Mouse (Mus musculus): ENCODE data around the gene Ndufa8. TPM values are rescaled to one million over a fixed set of nuclear protein-coding genes. Genes with fewer than 3 reads are reported as not detected.

Gene Ndufa8
- polyA plus RNA-seq, 1 experiment from 2014 or later = 361 TPM

DNA sequence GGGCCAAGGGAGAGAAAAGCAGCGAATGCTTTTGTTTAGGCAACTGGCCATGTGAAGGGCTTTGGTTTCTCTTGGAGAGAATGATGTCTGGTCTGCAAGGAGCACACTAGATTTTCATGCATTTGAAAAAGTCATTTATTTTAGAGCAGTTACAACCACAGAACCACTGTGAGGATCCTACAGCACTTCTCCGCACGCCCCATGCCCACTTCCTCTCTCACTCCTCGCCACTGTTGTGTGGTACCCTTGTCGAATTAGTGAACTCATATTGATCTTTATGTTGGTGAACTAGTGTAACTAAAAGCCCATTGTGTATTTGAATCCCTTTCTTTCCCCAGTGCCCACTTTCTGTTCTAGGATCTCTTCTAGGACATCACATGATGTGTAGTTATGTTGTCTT lies 26.0 kb upstream of the Ndufa8 start:
- Histone ChIP-seq H3K9me3 (ENCODE audit: control insufficient read depth) (no peaks in the 10 kb centered on the region), H3K27ac (ENCODE audit: low read depth, low read length) (no peak overlapping the region), H3K4me1 (replicated peaks; ENCODE audit: control insufficient read depth, insufficient read depth, low read length) (no peaks in the 10 kb centered on the region), H3K4me2 (replicated peaks; ENCODE audit: low read depth) (no peak overlapping the region), H3K9ac (ENCODE audit: low read depth, low read length) (no peak overlapping the region), H3K36me3 (ENCODE audit: control insufficient read depth, insufficient read depth) (no peaks in the 10 kb centered on the region), H3K27me3 (replicated peaks; ENCODE audit: control insufficient read depth, insufficient read depth, low read length) (peaks cover 4% of the 10 kb centered on the region; the same call in 1 of the 2 replicates), H3K4me3 (ENCODE audit: low read depth, low read length) (no peak overlapping the region)
- TF ChIP-seq CTCF (IDR thresholded peaks at IDR 0.05; ENCODE audit: low read depth) = no peak
- WGBS = 87% methylated on average over 5 of the region's 5 CpGs
- ATAC-seq = no peak

DNA sequence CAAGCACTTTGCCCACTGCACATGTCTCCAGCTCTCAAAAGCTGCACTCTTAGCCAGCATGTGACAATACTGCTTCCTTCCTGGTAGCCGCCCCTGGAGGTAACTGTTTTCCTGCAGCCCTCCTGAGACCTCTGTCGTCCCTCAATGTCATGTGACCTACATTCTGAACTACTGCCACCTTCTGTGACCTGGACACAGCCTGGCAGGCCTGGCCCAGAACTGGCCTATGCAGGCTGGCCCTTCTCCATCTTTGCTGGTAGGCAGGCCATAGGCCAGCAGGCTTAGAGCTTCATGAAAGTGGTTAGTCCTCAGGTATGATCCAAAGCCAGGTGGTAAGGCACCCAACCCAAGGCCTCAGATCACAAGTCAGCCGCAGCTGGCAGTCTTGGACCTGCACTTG lies 24.6 kb upstream of the Ndufa8 start:
- Histone ChIP-seq H3K9me3 (ENCODE audit: control insufficient read depth) (no peaks in the 10 kb centered on the region), H3K27ac (ENCODE audit: low read depth, low read length) (no peak overlapping the region), H3K4me2 (replicated peaks; ENCODE audit: low read depth) (no peak overlapping the region), H3K27me3 (replicated peaks; ENCODE audit: control insufficient read depth, insufficient read depth, low read length) (peaks cover 4% of the 10 kb centered on the region; the same call in 1 of the 2 replicates), H3K4me3 (ENCODE audit: low read depth, low read length) (no peak overlapping the region), H3K9ac (ENCODE audit: low read depth, low read length) (no peak overlapping the region), H3K4me1 (replicated peaks; ENCODE audit: control insufficient read depth, insufficient read depth, low read length) (no peaks in the 10 kb centered on the region), H3K36me3 (ENCODE audit: control insufficient read depth, insufficient read depth) (no peaks in the 10 kb centered on the region)
- WGBS = 56% methylated on average over 3 of the region's 3 CpGs
- no peak for ATAC-seq
- no peak for TF ChIP-seq CTCF (IDR thresholded peaks at IDR 0.05; ENCODE audit: low read depth)

DNA sequence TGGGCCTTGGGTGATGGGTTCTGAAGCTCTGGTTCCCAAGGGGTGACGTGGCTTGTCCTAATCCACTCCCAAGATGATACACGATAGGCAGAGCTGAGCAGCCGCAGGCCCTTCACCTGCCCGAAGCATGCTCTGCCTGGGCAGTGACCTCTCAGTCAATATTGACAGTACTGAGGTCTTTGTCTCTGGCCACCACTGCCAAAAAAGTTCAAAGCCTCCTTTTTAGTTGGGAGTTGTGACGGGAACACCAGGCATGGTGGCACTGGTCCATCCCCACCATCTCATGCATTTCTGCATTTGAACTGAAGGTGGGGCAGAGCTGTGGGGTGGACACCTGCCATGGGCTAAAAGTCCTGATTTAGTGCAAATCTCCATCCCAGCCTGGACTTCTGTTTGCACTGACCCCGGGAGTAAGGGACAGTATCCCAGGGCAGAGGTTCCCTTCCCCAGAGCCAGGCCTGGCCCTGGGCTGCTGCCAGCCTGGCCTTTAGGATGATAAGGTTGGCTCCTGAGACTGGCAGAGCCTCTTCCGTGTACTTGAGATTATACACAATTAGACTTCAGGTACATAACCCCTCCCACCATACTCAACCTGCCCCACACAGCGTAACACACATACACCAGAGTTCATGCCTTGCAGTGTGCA lies 22.6 kb upstream of the Ndufa8 start:
- ATAC-seq = no peak
- WGBS = 52% methylated on average over 8 of the region's 8 CpGs
- H3K27ac ChIP-seq (ENCODE audit: low read depth, low read length) = no peak overlapping the region
- H3K27me3 ChIP-seq (replicated peaks; ENCODE audit: control insufficient read depth, insufficient read depth, low read length) = 0 out of 2 replicates have a peak, but pooled peaks cover 4% of the 10 kb centered on the region
- H3K4me3 ChIP-seq (ENCODE audit: low read depth, low read length) = no peak overlapping the region
- TF ChIP-seq CTCF (IDR thresholded peaks at IDR 0.05; ENCODE audit: low read depth) = no peak
- no peaks in the 10 kb centered on the region for H3K36me3 ChIP-seq (ENCODE audit: control insufficient read depth, insufficient read depth)
- H3K4me2 ChIP-seq (replicated peaks; ENCODE audit: low read depth) = no peak overlapping the region
- no peaks in the 10 kb centered on the region for H3K4me1 ChIP-seq (replicated peaks; ENCODE audit: control insufficient read depth, insufficient read depth, low read length)
- no peaks in the 10 kb centered on the region for H3K9me3 ChIP-seq (ENCODE audit: control insufficient read depth)
- no peak overlapping the region for H3K9ac ChIP-seq (ENCODE audit: low read depth, low read length)

DNA sequence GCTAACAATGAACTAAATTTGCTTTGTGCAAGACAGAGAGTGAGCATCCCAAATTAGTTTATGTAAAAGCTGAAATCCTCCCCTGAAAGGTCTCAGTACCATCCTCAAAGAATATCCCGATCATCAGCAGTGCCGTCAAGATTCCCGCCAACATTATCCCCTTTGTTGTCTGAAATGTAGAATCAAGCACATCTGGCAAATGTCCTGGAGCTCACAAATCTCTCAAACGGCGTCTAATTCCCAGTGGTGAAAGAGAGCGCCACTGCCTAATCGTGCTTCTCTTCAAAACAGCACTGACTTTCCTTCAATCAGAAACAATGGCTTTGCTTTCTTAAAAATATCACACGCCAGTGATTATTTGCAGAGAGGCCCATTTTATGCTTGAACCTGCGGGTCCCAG lies 17.9 kb upstream of the Ndufa8 start:
- Histone ChIP-seq H3K27me3 (replicated peaks; ENCODE audit: control insufficient read depth, insufficient read depth, low read length) (no peaks in the 10 kb centered on the region), H3K36me3 (ENCODE audit: control insufficient read depth, insufficient read depth) (no peaks in the 10 kb centered on the region), H3K9me3 (ENCODE audit: control insufficient read depth) (no peaks in the 10 kb centered on the region), H3K9ac (ENCODE audit: low read depth, low read length) (no peak overlapping the region), H3K4me3 (ENCODE audit: low read depth, low read length) (no peak overlapping the region), H3K4me2 (replicated peaks; ENCODE audit: low read depth) (no peak overlapping the region), H3K27ac (ENCODE audit: low read depth, low read length) (no peak overlapping the region), H3K4me1 (replicated peaks; ENCODE audit: control insufficient read depth, insufficient read depth, low read length) (no peaks in the 10 kb centered on the region)
- TF ChIP-seq CTCF (IDR thresholded peaks at IDR 0.05; ENCODE audit: low read depth) = no peak
- 67% methylated on average over 9 of the region's 9 CpGs for WGBS
- ATAC-seq = no peak

DNA sequence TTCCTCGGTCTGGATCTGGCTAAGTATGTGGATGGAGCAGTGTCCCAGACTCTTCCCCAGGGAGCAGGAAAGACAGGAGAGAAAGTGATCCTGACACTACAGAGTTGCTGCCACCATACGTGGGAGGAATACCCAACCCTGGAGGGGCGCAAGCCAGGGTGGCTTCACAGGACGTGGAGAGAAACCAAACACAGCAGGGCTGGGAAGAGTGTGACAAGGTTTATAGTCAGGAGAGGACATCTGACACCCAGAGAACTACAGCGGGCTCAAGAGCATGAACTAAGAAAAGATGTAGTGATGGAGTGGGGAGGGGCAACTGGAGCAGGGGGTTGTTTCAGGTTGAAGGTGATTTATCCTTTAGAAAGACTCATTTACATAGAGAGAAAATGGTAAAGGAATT lies 12.2 kb upstream of the Ndufa8 start:
- Histone ChIP-seq H3K9ac (ENCODE audit: low read depth, low read length) (no peak overlapping the region), H3K36me3 (ENCODE audit: control insufficient read depth, insufficient read depth) (no peaks in the 10 kb centered on the region), H3K4me1 (replicated peaks; ENCODE audit: control insufficient read depth, insufficient read depth, low read length) (no peaks in the 10 kb centered on the region), H3K9me3 (ENCODE audit: control insufficient read depth) (no peaks in the 10 kb centered on the region), H3K4me2 (replicated peaks; ENCODE audit: low read depth) (no peak overlapping the region), H3K4me3 (ENCODE audit: low read depth, low read length) (no peak overlapping the region), H3K27me3 (replicated peaks; ENCODE audit: control insufficient read depth, insufficient read depth, low read length) (no peaks in the 10 kb centered on the region), H3K27ac (ENCODE audit: low read depth, low read length) (no peak overlapping the region)
- WGBS = 68% methylated on average over 5 of the region's 5 CpGs
- TF ChIP-seq CTCF (IDR thresholded peaks at IDR 0.05; ENCODE audit: low read depth) = no peak
- no peak for ATAC-seq

DNA sequence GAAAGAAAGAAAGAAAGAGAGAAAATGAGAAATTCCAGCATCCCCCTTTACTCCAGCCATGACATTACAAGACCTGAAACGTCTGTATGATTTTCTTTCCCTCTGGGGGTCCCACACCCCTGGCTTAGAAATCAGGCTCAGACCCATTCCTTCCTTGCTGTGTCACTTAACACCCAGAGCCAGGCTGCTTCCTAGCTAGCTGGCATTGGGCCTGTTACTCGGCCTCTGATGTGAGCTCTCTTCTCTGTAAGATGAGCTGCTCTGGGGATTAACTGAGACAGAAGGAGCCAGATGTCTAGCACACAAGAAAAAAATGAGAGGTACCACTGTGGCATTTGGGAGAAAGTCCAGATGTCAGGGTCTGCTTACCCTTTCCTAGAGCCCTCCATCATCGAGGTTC lies 7.0 kb upstream of the Ndufa8 start:
- H3K4me2 ChIP-seq (replicated peaks; ENCODE audit: low read depth) = no peak overlapping the region
- TF ChIP-seq CTCF (IDR thresholded peaks at IDR 0.05; ENCODE audit: low read depth) = no peak
- no peak for ATAC-seq
- H3K27me3 ChIP-seq (replicated peaks; ENCODE audit: control insufficient read depth, insufficient read depth, low read length) = no peaks in the 10 kb centered on the region
- no peaks in the 10 kb centered on the region for H3K36me3 ChIP-seq (ENCODE audit: control insufficient read depth, insufficient read depth)
- H3K9me3 ChIP-seq (ENCODE audit: control insufficient read depth) = no peaks in the 10 kb centered on the region
- H3K9ac ChIP-seq (ENCODE audit: low read depth, low read length) = no peak overlapping the region
- H3K27ac ChIP-seq (ENCODE audit: low read depth, low read length) = no peak overlapping the region
- no peaks in the 10 kb centered on the region for H3K4me1 ChIP-seq (replicated peaks; ENCODE audit: control insufficient read depth, insufficient read depth, low read length)
- WGBS = 60% methylated on average over 3 of the region's 3 CpGs
- H3K4me3 ChIP-seq (ENCODE audit: low read depth, low read length) = no peak overlapping the region

DNA sequence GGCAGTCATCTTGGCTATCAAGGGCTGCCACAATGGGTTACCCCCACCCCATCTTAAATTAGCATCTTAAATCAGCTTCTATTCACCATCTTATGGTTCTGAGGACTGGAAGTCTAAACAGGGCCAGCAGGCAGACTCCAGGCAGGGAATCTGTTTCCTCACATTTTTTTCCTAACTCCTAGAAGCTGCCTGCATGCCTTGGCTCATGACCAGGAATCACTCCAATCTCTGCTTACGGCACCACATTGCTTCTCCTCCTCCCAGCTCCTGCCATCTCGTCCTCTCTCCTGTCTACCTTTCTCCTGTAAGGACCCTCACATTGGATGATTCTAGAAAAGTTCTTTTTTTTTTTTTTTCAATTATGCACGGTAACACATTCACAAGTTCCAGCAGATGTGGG lies 4.0 kb upstream of the Ndufa8 start:
- Histone ChIP-seq H3K4me2 (replicated peaks; ENCODE audit: low read depth) (no peak overlapping the region), H3K27me3 (replicated peaks; ENCODE audit: control insufficient read depth, insufficient read depth, low read length) (no peaks in the 10 kb centered on the region), H3K4me3 (ENCODE audit: low read depth, low read length) (no peak overlapping the region), H3K9ac (ENCODE audit: low read depth, low read length) (no peak overlapping the region), H3K27ac (ENCODE audit: low read depth, low read length) (no peak overlapping the region), H3K36me3 (ENCODE audit: control insufficient read depth, insufficient read depth) (no peaks in the 10 kb centered on the region), H3K4me1 (replicated peaks; ENCODE audit: control insufficient read depth, insufficient read depth, low read length) (no peaks in the 10 kb centered on the region; the same call in 1 of the 2 replicates), H3K9me3 (ENCODE audit: control insufficient read depth) (no peaks in the 10 kb centered on the region)
- WGBS = 68% methylated on average over 3 of the region's 3 CpGs
- TF ChIP-seq CTCF (IDR thresholded peaks at IDR 0.05; ENCODE audit: low read depth) = no peak
- no peak for ATAC-seq
